Mouse (Mus musculus) gonadal fat pad, adult 2 months (tissue): ENCODE data around the gene Mfrp. TPM values are rescaled to one million over a fixed set of nuclear protein-coding genes. Genes with fewer than 3 reads are reported as not detected.

ENCODE experiments used
- DNase-seq: peaks from one replicate; pipeline ENCODE4 v3.0.0-alpha.2; 2012; ENCODE audit warnings: low read depth
- polyA plus RNA-seq: library from polyadenylated mRNA; depleted of rRNA; stranded (reverse); fragments of >200 nt; gene quantifications from 2 replicates; pipeline ENCODE4 v1.2.3, GENCODE M21; 2012; rRNA removed

Mfrp gene
- 72.1 and 84.4 TPM in 2 replicates for polyA plus RNA-seq

DNA sequence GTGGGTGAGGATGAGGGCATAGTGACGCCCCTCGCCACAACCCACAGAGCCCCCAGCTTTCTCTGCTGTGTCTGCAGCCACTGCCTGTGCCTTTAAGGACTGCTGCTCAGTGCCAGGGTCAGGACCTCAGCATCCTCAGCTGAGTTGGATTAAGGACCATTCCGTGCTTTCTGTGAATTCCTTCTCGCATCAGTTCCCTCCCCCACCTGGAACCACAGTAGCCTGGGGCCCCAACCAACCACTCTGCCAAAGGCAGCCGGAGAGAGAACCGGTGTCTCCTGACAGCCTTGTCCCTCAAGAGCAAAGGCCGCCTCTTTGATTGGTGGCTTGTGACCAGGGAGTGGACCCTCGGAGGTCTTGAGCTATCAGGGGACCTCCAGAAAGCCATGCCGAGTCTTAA is at the start of gene Mfrp:
TSS of gene Mfrp (plus strand) at position 240 of the 400 bp plus-strand sequence.
- DNase-seq: no peak

DNA sequence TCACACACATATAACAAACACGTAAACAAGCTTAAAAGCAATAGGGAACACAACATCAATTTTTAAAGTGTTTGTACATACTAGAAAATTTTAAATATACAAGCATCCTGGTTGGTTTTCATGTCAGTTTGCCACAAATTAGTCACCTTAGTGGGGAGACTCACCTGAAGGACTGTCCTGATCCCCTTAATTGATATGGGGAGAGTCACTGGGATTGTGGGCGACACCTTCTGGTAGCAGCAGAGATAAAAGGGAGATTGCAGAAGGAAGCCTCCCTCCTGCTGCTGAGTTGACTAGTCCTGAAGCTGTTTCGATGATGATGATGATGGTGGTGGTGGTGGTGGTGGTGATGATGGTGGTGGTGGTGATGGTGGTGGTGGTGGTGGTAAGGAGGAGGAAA is 48.7 kb upstream of the Mfrp start:
- no peak for DNase-seq

DNA sequence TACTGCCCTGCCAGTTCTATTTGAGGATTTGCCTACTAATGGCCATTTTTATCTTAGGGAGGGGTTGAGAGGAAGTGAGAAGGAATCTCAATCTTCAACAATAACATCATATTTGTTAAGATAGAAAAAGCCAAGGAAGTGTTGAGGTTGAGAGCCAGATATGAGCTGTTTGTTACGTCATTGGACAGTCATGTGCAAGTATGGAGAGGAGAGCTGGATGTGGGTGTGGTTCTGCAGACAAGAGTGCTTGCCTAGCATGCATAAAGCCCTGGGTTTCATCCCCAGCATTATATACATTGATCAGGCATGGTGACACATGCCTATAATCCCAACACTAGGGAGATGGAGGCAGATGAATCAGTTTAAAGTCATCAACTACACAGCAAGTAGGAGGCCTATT is 47.6 kb upstream of the Mfrp start:
- no peak for DNase-seq

DNA sequence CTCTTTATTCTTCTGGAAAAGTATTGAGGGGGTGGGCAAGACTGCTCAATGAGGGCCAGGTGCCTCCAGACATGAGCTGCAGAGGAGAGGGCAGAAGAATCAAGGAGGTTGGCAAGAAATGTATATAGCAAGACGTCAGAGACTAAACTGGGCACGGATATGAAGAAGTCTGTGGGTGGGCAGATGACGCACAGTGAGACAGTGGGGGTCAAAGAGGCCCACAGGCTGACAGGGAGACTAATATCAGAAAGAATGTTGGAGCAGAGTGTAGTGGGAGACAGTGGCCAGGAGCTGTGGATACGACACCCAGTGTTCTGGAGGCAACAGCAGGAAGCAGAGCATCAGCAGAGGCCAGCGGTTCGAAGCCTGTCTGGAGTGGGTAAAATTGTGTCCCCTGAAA is 42.9 kb upstream of the Mfrp start:
- DNase-seq: no peak

DNA sequence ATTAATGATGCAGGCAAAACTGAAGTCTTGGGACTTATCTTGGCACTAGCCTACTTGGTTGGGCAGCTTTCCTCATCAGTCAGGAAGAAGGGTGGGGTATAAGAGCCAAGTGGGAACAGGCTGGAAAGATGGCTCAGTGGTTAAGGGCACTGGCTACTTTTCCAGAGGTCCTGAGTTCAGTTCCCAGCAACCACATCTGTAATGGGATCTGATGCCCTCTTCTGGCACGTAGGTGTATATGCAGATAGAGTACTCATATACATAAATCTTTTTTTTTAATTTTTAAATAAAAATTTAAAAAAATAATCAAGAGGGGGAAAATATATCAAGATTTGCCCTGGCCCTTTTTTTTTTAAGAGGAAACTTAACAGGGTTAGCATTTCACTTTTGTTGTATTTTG is 36.4 kb upstream of the Mfrp start:
- DNase-seq: no peak

DNA sequence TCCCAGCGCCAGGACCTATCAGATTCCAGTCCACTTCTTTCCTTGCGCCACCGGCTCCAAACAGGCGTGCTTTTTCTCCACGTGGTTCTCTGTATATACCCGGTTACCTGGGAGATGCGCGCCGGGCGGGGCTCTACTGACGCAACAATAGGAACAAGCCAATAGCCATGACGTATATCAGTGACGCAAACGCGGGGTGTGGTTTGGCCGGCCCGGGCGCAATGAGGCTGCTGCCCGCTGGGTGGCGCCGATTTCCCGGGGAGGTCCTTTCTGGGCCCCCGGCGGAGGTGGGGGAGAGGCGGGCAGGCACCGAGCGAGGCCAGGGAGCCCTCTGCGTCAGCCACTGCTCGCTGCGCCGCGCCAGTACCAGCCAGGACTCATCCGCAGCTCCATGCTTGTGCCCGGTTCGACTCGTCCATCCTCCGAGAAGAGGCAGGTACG is 34.7 kb upstream of the Mfrp start, which contains the start of gene Usp2:
TSS of gene Usp2 (plus strand) at position 237 of the 441 bp plus-strand sequence.
- DNase-seq: no peak

DNA sequence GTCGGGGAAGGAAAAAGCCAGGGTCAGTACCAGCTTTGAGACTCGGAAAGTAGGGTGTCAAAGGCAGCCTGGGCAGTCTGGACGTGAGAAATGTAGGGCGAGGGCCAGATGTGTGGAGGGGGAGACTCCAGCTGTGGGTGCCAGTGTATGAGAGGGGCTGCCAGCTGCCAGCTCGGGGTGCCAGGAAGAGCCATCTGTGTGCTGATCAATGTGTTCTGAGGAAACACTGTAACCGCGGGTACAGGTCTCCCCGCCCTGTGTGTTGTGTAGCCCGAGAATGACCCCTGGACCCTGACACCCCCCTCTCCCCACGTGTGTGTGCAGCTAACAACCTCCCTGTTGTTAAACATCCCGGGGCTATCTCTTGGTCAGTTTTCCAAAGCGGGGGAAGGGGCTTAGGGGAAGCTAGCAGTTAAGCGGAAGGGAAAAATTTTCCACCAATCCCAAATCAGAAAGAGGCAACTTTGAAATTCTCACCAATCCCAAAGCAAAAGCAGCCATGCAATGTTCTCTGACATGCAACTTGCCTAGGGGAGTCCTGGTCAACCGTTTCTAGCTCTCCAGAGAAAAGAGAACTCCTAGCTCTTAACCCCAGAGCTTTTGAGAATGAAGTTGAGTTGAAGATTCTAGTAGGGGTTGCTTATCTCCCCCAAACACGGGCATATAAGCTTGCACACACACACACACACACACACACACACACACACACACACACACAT is 34.1 kb upstream of the Mfrp start:
- no peak for DNase-seq

DNA sequence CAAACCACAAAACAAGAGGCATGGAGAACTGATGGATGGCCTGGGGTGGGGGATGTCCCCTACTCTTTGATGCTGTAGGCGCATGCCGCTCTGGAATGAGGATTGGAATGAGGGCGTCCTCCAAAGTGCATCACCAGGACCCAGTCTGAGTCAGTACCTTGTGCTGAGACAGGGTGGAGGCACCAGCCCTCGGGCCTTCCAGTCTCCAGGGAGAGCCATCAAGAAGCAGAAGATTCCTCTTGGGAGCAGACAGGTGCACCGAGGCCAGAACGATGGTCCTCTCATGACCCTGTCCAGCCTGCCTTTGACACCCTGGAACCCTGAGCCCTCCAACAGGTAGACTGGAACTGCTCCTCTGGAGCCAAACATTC is 33.6 kb upstream of the Mfrp start:
- no peak for DNase-seq

DNA sequence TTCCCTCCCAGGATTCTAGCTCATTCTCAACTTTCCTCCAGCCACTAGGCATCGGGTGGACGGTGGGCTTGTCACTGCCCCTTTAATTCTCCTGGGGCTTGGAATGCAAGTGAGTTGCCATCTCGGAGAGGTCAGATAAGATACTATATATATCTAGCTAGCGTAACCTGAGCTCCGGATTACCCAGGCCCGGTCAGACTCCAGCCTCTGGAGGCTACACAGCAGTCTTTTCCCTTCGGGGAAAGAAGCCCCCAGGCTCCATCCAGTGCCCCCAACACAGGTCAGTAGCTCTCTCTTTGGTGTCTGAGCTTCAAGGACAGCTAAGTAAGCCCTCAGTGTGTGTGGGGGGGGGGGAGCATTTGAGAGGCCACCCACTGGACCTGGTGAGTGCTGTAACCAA is 32.3 kb upstream of the Mfrp start:
- no peak for DNase-seq

DNA sequence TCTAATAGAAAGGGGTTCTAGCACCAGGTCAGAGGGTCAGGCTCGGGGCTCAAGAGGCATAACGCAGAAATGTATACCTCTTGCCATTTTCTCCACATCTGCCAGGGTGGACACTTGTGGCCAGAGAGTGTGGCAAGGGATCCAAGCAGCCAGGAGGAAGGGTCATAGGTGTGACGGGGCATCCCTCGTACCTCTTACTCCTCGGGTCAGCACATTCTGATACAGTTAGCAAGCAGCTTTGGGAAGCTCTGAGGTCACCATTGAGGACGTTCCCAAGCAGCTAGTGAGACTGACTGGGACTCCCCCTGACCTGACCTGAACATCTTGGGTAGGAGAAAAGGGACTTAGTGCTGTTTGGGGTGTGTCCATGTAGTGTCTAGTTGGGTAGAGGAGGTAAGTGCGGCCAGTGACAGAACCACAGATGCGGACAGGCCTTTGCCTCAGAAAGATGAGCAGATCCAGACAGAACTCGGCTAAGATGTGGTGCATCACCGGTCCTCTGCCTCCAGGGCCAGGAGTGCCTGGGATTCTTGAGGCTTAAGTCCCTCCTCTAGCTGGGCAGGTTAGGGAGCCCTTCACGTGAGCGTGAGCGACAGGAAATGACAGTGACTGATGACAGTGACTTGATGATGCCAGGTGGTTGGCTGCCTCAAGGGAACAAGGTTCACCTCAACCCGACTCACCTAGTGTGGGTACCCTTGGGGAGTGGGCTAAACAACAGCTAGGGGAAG is 31.3 kb upstream of the Mfrp start:
- no peak for DNase-seq

DNA sequence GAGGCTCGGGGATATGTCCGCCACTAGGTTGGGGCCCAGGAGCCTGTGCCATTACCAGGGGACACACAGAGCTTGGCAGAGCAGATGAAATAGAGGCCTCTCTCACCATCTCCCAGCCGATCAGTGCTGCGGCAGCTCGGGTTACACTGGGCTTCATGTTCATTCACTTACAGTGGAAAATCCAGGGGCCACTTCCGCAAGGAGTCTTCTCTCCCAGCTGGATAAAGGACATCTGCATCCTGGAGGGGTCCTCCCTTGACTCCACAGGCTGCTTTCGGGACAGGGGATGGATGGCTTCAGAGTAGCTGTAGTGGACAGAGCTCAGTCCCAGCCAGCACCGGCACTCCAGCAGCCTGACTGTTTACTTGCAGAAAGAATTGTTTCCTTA is 30.7 kb upstream of the Mfrp start:
- DNase-seq: no peak

DNA sequence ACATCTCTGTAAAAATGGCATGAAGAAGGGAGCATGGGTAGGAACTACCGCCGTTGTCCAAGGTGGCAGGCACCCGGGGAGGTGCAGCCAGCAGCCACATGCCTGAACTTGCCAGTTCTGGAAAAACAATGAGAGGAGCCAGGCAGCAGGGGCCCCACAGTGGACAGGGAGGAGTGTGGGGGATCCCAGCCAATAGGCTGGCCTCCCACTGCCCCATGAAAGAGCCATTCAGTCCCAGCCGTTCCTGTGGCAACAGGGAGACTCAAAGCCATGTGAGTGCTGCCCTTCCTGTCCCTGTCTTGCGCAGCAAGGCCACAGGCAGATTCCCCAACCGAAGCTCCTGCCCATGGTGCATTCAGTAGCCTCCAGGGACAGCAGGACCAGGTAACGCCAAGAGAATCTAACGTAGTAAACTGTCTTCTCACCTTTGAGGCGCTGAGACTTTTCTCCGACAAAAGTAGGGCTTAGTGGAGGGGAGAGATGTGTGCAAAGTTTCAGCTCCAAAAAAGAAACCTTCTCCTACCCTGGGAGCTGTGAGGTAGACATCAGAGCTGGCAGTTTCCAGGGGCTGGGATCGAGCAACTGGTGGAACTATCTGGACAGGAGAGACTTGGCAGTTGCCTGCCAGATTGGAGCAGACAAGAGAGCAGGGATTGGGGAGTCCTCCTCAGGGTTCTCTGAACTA is 29.5 kb upstream of the Mfrp start:
- DNase-seq: no peak

DNA sequence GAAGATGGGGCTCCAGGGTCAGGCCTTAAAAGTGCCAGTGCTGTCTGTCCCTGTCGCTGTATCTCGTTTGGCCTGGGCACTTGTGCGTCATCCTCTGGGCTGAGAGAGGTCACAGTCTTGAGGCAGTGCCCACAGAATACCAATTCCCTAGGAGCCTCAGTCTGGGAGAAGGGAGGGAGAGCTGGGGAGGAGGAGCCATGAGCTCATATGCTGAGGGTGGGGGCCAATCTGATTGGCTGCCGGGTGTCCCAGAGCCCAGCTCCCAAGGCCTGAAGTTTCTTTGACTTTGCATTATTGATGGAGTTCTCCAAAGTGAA is 29.0 kb upstream of the Mfrp start:
- DNase-seq: no peak

DNA sequence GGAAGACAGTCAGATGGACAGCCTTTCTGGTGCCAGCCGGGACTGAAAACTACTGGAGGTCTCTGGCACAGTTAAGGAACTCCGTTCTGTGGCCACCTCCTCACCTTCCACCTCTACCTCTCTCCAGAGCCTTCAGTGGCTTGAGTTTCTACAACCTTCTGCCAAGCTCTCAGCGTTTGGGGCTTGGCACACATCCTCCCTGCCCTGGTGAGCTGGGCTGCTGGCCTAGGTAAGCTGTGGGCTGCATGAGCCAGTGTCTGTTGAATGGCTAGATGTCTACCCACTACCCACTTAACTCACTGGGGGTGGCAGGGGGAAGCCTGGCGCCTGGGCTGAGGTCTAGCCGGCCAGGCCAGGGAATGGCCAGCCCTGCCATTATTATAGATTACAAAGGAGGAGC is 28.4 kb upstream of the Mfrp start:
- DNase-seq: no peak

DNA sequence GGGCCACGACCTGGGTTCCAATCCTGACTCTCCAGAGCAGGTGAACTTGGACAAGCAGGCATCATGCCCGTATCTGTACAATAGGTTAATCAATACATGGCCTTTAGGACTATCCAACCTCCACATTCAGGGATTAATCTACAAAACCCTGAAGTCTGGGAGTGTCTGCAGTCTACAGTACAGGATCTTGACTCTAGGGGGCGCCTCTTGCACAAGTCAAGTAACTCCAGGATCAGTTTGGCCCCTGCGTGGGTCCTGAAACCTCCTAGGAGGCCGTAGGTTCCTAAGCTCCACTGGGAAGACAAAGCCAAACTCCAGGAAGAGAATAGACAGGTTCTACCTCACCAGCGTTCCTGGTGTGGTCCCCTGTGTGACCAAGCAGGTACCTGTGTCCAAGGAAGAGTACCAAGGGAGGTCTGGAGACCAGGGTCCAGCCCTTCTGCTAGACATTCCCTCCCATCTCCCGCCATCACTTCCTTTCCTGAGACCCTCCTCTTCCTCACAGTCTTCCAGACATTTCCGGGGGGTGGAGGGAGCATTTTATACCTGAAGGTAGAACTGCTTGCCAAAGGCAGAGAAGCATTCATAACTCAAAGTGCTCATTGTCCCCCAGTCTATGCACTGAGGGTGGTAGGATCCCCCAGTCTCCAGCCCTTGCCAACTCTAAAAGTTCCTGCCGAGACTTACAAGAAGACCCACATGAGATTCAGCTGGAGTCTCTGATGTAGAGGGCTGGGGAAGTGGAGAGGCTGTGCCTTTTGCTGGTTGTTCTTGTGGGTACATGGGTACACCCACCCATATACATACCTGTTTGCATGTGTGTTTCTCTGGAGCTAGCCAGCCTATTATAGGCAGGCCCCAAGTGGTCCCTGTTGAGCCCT is 26.9 kb upstream of the Mfrp start:
- DNase-seq: no peak

DNA sequence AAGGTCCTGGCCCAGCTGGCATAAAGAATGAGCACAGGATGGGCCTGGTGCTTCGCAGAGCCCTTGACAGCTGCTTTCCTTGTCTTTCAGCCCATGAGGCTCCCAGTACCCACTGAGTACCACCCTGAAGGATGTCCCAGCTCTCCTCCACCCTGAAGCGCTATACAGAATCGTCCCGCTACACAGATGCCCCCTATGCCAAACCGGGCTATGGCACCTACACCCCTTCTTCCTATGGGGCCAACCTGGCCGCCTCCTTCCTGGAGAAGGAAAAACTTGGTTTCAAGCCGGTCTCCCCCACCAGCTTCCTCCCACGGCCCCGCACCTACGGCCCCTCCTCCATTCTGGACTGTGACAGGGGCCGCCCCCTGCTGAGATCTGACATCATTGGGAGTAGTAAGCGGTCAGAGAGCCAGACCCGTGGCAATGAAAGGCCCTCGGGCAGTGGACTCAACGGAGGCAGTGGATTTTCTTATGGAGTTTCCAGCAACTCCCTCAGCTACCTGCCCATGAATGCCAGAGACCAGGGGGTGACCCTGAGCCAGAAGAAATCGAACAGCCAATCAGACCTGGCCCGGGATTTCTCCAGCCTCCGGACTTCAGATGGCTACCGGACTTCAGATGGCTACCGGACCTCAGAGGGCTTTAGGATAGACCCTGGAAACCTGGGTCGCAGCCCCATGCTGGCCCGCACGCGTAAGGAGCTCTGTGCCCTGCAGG is 26.1 kb upstream of the Mfrp start:
- DNase-seq: no peak

DNA sequence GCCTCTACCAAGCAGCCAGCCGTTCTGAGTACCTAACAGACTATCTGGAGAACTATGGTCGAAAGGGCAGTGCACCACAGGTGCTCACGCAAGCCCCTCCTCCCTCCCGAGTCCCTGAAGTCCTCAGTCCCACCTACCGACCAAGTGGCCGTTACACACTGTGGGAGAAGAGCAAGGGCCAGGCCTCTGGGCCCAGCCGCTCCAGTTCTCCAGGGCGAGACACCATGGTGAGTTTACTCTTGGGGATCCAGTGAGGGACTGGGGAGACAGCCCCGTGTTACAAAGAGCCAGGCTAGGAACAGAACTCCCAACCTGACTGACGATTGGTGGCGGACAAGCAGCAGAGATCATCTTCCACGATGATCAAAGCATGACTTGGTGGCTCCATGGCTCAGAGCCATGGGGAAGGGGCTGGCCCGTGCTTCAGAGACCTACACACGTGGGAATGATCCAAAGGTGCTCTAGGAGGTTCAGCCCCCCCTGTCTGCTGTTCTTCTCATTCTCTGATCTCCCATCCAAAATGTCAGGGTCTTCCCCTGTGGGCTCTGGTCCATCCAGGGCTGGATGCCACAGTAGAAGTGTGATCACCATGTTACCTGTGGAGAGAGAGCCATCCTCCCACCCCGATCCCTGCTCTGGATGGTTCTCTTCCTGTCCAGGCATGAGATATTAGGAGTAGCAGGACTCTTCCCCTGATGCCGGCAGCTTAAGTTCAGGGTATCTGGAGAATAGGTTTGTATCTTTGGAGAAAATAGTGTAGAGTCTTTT is 25.3 kb upstream of the Mfrp start:
- no peak for DNase-seq

DNA sequence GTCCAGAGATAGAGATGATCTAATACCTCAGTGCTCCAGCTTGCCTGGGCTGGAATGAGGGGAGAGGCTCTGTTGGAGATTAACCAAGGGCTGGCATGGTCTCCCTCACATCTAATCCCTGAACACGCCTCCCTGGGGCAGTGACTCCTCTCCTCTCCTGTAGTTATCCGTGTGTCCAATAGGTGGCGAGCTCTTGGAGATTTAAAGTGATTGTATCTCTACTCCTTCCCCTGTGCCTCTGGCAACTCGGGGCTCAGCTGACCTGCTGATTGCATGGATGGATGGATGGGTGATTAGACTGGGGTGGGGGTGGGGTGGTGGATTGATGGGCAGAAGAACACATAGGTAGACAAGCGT is 24.8 kb upstream of the Mfrp start:
- DNase-seq: no peak

DNA sequence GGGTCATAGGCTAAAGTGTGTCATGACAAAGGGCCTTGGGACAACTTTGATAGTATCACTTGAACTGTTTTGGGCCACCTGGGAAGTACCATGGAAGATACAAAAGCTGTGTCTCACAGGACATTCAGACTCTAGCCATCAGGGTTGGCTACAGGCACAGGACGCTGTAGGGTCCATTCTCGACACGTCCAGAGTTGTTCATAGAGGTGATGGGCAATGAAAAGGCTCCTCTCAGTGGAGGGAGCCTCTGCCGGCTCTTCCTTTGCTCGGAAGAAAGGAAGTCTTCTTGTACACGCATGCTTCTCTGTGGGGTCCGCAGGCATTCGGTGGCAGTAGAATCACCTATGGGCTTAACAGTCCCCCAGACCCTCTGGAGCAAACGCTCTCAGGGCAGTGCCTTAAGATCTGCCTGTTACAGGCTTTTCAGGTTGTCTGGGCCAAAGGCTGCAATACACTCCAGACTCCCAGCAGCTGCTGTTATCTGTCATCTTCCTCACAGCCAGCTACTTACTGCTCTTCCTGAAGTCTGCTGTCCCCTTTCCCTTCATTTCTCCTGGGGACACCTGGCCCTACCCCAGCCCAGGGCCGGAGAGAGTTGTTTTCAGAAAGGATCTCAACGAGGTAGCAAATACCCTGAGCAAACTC is 24.1 kb upstream of the Mfrp start:
- no peak for DNase-seq

DNA sequence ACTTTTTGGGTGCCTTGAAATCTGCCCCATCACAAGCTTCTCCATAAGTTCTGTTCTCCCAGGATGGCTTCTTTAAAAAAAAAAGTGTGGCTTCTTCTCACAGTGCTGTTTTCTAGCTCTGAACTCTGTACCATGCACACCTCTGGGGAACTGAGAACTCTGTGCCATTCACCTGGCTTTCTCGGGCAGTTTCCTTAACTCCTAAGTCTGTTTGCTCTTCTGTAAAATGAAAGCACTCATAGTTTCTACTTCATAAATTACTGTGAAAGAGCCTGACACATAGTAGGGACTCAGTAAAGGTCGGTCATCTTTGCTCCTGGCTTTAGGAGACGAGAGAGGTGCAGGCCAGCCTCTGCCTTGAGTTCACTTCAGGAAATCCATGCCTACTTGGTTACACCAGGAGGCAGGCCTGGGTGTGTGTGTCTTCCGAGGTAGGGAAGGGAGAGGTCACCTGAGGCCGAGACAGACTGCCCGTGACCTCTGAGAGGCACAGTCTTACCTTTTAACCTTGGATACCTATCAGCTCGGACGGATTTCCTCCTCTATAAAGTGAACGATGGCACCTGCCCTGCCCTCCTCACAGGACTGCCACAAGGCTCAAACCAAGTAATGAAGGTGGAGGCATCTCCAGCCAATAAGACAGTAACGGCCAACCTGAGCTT is 23.3 kb upstream of the Mfrp start:
- DNase-seq: no peak
